Mouse (Mus musculus): ENCODE results near the gene Slain2.
"Not testable (repeated sequence)": the region's sequence is repeated elsewhere in the genome, so short reads cannot be mapped to it uniquely, and the experiment has no call there.

The Slain2 gene

DNA sequence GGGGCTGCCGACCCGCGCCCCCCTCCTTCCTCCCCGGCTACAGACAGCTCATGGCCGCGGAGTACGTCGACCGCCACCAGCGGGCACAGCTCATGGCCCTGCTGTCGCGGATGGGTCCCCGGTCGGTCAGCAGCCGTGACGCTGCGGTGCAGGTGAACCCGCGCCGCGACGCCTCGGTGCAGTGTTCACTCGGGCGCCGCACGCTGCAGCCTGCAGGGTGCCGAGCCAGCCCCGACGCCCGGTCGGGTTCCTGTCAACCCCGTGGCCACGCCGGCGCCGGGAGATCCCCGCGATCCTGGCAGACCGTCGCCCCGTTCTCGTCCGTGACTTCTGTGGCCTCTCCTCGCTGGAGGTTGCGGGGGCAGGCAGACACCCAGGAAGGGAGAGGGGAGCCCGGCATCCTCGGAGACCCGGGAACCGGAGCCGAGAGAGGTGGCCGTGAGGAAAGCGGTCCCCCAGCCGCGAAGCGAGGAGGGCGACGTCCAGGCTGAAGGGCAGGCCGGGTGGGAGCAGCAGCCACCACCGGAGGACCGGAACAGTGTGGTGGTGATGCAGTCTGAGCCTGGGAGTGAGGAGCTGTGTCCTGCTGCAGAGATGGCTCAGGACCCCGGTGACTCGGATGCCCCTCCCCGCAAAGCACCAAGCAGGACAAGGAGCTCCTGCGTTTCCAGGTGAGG is 99.6 kb downstream of the Slain2 start:
- DNase-seq: not testable (repeated sequence)

DNA sequence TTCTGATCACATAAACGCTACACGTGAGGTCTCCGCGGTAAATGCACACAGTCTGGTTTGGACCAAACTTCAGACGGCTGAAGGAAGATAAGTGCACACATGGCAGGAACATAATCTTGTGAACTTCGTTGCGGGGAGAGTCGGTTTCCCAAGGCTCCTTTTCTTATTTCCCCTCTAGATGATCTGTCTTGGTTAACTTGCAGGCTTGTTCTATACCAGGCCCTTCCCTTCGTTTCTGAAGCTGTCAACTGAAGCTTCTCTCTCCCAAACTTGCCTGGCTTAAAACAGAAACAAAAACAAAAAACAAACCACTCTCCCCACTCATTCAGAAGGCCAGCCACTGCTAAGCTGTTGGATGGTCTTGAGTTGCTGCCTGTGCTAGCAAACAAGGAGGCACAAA is 100.6 kb downstream of the Slain2 start:
- no peak for DNase-seq

DNA sequence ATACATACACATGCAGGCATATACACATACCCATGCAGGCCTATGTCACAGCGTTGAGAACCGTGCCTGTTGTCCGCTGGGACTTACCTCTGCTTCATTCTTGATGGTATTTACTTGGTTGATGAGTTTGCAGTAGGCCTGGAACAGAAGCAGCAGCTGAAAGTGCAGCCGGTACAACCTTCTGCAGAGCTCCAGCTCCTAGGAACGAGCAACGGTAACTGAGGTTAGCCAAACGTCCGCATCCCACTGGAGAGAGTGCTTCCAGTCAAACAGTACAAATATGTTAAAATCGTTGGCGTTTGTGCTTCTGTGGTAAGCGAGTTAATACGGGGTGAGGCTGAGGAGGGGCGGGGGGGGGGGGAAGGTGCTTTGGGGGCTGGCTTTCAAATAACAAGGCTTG is 109.7 kb downstream of the Slain2 start:
- DNase-seq: no peak

Data from spleen, adult 18-20 months (tissue).